Mouse (Mus musculus) CH12F3 (cell line): ENCODE measurements around the gene Siglecf.
"Not testable (repeated sequence)": the region's sequence is repeated elsewhere in the genome, so short reads cannot be mapped to it uniquely, and the experiment has no call there.

ENCODE experiments used
- in situ Hi-C: fragments of 300-500 bp; cut with MboI; formaldehyde crosslinking; loops from 2 replicates; pipeline ENCODE4 v1.14.3; 2020; ENCODE audit warnings: low sequenced_read_pairs

Siglecf gene

DNA sequence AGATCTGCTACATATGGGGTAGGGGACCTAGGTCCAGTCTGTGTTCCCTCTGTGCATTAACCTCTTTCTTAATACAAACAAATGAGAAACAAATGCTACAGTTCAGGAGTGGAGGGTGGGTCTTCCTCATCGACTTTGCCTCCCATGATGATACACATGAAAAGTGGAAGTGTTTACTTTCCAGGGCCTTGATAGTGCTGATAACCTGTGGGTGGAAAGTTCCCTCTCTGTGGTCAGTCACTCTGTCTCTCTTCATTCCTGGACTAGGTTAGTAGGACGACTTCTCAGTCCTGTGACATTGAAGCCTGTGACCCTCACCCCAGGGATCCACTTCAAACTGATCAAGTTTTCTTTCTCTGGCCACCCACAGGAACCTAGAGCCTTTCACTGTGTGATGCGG, at the start of gene Siglecf:
TSS of gene Siglecf (plus strand) at position 188 of the 400 bp plus-strand sequence.
- in situ Hi-C loops = no loop called here

DNA sequence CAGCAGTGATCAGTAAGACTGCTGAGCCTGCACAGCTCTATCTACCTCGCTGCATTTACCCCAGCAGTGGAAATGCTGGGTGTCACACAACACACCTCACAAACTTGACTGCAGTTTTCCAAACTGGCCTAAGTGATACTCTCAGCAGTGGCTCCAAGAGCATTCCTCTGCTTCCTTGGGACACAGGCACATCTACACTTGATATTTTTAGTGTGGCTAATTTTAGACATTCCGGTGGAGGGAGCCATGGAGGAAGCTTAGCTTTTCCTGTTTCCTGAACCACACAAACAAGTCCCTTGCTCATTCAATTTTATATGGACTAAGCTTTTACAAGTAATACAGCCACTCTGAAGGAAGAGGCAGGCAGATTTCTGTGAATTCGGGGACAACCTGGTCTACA, 45.9 kb upstream of the Siglecf start:
- in situ Hi-C loops = no loop called here

DNA sequence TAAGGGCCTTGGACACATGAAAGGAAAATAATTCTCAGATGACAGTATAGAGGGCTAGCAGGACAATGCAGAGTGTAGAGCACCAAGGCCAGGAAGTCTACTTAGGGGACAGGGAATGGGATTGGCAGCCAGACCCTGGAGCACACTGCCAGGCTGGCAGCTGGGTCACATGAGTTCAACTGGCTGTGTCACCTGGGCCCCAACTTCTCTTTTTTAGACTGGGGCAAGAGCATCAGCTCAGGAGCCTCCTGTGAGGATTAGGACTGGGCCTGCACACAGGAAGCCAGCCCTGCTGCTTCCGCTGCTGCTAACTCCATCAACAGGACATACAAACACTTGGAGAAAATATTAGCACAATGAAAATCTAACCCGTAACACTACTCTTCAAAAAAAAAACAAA, 42.1 kb upstream of the Siglecf start:
- in situ Hi-C loops = no loop called here

DNA sequence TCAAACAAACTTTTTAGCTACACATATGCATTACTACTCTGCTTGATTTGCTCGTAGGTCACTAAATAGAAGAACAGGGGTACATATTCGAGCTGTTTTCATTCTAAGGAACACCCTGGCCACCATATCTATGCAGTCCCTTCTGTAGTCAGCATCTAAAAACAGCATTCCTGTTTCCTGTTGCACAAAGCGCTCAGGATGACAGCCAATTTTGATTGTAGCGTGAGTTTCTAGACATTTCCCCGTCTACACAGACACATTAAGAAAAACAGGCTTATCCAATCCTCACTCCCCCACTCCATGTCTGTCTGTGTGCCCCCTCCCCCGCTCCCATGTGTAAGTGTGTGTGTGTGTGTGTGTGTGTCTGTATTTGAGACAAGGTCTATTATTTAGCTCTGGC, 39.5 kb upstream of the Siglecf start:
- in situ Hi-C loops = no loop called here

DNA sequence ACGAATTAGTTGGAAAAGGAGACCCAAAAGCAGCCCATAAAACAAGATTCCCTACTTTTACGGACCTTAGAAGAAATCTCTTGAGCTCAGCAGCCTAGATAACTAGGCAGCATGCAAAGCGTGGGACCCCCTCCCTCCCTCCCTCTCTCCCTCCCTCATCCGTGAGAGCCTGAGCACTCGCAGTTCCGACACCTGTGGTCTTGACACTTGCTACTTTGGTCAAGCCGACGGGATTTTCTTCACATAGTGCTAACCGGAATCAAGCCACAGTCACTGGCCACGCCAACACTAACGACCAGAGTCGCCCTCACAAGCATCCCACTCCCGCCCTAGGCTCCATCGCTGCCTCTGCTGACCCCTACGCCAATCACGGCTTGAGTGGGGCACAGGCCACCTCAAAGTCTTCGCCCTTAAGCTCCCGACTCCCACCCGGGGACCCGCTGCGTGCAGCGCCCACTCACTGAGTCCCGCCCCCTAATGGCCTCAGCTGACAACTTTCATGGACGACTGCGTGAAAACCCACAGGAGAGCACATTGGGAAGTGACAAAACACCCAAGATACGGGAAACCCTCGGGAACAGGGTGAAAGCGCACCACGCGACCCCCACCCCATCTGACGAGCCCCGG, 38.6 kb upstream of the Siglecf start:
- in situ Hi-C loops = no loop called here

DNA sequence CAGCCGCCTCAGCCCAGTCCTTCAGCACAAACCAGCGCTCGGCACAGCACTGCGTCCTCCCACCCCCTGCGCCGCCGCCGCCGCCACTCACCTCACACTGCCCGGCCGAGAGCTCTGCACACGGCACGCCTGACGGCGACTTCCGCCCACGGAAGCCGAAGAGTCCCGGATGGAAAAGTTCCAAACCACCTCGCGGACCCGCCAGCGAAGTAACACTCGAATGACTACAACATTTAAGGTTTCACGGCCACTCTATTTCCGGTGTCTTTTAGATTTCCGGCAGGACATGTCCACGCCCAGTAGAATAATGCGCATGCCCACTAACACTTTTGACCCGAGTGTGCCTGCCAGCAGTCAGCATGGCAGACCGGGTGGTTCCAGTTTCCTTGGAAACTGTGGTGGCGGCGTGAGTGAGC, 38.1 kb upstream of the Siglecf start, which contains the start of gene Zfp715:
TSS of gene Zfp715 (minus strand) at position 282 of the 416 bp plus-strand sequence.
- in situ Hi-C loops = no loop called here

DNA sequence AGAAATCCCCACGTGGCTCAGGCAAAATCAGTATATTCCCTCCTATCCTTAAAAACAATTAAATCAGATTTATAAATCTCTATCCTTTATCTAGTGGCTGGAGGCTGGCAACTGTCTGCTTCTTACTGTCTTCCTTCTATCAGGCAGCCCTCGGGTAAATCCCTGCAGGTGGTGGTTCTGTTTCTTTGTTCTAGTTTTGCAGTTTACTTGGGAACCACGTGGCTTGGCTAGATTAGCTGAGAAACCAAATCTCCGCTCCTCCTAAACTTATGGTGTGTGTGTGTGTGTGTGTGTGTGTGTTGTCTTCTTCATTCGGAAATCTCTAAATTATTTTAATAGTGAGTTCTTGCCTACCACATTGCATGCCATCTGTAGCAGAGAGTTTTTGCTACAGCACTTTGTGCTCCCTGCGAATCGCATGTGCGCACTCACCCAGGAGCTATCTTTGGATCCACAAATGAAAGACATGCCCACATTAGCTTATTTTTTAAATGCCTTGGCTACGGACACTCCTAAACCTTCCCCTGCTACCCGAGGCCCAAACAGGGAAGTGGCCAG, 24.8 kb upstream of the Siglecf start:
- in situ Hi-C loops = no loop called here

DNA sequence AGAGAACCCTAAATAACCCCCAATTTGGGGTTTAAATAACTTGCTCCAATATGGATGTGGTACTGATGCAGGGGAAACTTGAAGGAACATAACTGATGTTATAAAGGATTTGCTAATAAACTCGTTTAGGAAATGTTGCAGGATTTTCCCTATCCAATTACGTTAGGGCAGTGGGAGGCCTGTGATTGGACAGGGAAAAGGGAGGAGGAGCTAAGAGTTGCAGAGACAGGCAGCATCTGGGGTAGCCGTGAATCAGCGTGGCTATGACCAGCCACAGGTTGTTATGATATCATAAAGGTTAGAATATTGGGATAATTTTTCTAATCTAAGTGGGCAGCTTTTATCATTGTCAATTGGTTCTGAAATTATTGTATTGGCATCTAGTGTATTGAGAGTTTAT, 23.0 kb upstream of the Siglecf start:
- in situ Hi-C loops = no loop called here

DNA sequence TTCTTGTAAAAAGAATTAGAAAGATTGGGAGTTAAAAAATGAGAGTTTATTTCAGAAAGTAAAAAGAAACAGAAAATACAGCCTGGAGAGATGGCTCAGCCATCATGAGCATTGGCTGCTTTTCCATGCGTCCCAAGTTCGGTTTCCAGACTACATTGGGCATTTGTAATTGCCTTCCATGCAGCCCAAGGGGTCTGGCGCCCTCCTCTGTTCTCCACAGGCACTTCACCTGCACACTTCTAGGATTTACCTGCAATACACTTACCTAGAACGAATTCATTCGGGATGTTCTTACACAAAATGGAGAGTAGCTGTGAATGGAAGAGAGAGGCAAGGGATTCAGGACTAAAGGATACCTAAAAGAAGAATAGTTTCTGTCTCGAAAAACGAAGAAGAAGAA, 17.9 kb upstream of the Siglecf start:
- in situ Hi-C loops = no loop called here

DNA sequence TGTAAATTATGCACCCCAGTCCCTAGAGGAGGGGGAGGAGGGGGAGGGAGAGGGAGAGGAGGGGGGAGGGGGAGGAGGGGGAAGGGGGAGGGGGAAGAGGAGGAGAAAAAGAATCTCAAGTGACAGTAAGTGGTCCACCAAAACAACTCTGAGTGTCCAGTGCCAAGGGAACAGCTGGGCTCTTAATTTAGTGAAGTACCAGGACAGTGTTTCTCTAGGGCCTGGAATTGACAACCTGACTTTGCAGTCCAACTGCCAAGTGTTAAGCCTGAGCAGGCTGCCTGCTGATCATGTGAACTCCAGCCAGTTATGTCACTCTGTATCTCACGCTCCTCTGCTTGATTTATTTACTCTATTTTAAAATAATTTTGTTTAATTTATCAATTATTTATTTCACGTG, 17.2 kb upstream of the Siglecf start:
- in situ Hi-C loops = no loop called here

DNA sequence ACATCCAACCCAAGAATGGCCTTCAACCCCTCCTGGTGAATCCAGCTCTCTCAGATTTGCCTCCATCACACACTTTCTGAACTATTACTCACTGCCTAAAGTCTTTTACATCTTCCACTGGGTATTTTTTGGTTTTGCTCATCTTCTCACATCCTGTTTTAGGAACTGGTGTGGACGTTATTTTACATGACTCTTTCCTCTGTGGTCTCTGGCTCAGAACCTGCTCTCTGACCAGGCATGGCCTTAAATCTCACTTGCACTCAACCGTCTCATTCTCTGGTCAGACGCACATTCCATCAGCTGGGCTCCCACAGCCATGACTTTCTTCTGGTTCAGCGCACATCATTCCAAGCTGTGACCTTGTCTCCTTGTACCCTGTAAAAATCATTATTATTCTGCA, 10.4 kb upstream of the Siglecf start:
- in situ Hi-C loops = no loop called here

DNA sequence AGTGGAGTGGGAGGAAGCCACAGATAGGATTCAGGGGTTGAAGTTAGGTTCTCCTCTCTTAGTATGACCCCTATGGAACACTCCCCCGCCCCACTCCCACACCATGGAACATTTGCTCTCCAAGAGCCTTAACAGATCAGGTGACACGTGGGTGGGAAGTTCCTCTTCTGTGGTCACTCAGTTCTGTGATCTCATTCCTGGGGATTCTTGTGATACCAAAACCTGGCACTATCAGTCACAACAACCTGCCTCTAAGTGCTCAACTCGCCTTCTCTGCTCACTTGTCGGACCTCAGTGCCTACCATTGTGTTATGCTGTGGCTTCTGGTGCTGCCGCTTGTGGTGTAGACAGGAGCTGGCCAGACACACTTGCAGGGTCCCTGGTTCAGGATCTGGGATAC, 8.0 kb upstream of the Siglecf start:
- in situ Hi-C loops = no loop called here

DNA sequence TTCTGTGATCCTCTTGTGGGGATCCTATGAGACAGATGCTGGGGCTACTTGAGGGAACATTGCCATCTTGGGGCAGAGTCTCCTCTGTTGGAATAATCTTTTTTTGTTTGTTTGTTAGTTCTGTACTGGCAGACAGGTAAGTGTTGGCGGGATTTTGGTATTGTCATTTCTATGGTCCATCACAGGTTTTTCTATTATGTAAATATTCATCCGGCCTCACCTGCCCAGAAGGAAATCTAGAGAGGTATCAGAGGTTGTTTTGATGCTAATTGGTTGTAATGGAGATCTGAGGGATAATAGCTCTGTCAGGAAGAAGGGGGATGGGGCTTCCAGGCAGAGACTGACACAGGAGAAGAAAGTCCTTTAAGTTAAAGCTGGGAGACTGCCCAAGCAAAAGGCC, 7.1 kb upstream of the Siglecf start:
- in situ Hi-C loops = no loop called here

DNA sequence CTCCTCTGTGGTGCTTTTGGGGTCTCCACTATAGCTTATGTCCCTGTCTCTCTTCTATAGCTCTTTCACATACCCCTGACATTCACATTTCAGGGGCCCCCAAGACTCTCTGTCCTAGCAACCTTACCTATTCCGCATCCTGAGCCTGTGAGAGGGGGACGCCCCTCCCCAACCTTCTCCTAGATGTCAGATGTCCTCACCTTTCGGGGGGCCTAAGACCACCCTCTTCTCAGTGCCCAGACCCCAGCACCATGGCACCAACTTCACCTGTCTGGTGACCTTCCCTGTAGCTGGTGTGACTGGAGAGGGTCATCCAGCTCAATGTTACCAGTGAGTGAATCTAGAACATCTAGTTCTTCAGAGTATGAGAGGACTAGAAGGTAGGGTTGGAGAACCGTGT, 6.7 kb upstream of the Siglecf start:
- in situ Hi-C loops = no loop called here

DNA sequence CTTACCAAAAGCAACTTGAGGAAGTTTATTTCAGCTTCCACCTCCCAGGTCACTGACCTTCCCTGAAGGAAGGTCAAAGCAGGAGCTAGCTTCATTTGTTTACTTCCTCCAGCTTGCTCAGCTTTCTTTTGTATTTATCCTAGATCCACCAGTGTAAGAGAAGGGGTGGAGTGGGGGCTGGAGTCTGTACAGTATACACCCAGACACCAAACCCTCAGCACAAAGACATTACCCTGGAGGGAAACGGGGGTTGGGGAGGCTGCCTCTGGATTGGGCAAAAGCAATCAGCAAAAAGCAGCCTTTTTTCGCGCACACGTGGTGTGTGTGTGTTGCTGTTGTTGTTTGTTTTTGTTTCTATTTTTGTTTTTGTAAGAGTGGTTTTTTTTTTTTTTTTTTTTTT, 5.0 kb upstream of the Siglecf start:
- in situ Hi-C loops = no loop called here

DNA sequence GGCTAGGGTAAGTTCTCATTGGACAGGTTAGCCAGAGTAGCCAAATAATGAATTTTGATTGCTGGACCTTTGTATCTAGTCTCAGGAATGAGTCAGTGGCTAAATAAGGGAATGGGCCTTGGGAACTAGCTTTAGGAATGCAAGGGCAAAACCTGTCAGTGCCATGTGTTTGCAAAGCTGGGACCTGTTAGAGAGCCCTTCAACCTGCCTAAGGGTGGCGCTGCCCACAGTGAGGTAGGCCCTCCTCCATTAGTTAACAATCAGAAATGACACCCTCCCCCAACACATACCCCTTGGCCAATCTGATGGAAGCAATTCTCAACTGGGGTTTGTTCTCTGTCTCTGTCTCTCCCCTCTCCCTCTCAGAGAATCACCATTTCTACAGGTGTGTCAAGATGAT, 4.6 kb upstream of the Siglecf start:
- in situ Hi-C loops = no loop called here

DNA sequence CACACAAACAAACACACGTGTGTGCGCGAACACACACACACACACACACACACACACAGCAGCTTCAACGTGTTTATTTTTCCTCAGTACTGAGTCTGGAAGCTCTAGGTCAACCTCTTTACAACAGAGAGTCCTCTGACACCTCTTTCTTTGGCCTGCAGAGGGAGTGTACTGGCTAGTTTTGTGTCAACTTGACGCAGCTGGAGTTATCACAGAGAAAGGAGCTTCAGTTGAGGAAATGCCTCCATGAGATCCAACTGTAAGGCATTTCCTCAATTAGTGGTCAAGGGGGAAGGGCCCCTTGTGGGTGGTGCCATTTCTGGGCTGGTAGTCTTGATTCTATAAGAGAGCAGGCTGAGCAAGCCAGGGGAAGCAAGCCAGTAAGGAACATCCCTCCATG, 1.5 kb upstream of the Siglecf start:
- in situ Hi-C loops = not testable (repeated sequence)

DNA sequence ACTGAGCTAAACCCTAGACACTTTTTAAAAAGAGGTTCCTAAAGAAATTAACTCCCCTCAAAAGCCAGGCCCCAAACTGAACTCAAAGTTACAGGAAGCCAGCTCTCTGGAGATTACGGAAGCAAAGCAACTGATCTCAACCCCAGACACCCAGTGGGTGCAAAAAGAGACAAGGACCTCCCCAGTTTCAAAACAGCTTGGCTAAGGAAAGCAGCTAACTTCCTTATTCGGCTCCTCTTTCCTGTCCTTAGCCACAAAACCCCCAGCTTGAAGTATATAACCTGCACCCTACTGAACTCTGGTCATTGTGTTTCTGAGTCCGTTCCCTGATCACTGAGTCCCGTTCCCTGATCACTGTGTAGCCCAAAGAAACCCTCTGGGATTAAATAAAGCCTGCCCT, 2.0 kb downstream of the Siglecf start:
- in situ Hi-C loops = no loop called here

DNA sequence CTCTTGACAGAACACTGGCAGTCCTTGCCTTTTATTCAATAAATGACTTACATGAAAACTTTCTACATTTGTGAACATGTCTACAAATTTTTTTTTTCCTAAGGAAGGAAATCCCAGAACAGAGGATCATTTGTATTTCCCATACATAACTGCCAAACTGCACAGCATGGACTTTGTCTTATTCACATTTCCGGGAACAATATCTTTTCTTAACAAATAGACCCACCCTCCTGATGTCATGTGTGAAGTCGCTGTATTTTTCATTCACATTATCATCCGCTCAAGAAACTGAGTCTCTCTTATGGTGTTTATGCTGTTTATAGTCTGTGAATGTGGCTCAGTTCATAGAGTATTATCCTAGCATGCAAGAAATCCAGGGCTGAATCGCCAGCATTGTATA, 2.6 kb downstream of the Siglecf start:
- in situ Hi-C loops = no loop called here

DNA sequence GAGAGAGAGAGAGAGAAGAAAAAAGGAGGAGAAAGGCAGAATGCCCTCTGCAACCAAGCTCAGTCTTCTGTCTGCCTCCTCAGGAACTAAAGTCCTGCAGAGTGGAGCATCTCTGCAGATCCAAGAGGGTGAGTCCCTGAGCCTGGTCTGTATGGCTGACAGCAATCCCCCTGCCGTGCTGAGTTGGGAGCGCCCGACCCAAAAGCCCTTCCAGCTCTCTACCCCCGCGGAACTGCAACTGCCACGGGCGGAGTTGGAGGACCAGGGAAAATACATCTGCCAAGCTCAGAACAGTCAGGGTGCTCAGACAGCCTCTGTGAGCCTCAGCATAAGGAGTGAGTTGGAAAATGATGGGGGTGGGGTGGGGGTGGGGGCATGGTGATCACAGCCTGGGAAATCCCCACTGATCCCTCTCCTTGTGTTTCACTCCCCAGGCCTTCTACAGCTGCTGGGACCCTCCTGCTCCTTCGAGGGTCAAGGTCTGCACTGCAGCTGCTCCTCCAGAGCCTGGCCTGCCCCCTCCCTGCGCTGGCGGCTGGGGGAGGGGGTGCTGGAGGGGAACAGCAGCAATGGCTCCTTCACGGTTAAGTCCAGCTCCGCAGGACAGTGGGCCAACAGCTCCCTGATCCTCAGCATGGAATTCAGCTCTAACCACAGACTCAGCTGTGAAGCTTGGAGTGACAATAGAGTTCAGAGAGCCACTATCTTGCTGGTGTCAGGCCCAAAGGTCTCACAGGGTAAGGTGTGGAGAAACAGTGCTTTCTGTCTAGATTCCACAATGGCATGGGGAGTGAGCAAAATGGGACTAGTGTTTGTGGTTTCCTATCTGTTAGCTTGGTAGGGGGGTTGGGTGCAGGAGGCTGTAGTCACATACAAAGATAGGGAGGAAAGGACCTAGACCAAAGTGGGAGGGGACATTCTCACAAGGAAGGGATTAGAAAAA, 4.0 kb downstream of the Siglecf start:
- in situ Hi-C loops = no loop called here

DNA sequence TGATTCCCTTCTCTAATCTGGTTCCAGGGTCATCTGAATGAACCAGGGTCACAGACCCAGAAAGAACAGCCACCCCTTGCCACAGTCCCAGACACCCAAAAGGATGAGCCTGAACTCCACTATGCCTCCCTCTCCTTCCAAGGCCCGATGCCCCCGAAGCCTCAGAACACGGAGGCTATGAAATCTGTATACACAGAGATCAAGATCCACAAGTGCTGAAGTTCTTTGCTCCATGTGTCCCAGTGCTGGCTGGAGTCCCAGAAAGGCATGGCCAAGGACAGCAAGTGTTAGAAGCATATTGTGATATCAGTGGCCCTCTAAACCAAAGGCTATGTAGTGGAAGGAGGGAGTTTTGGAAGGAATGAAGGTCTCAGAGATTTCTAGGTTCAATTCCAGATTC, 7.4 kb downstream of the Siglecf start:
- in situ Hi-C loops = no loop called here

DNA sequence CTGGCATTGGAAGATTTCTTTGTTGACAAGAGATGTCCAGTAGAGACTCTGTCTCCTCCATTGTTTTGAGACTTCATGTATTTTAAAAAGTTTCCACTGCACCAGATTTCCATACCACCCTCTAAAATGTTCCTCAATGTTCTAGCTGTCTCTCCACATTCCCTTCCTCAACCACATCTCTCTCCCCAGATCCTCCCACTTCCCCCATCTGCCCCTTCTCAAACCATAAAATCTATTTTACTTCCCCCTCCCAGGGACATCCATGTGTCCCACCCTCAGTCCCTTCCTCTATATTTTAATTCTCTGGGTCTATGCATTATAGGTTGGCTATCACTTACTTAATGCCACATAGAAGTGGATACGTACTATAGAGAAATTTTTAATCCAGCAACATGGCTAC, 10.3 kb downstream of the Siglecf start:
- in situ Hi-C loops = no loop called here
